Mouse (Mus musculus) hindbrain, embryonic 12.5 days (tissue): ENCODE measurements around the gene Nipsnap3a. TPM values are rescaled to one million over a fixed set of nuclear protein-coding genes. Genes with fewer than 3 reads are reported as not detected.
A peak's percentile ranks its signal among the peaks of the same experiment; 100 is the strongest.

Experiments
- ATAC-seq: fragments of 200-750 bp; cut with Nextera tagmentation; 2 replicates; pipeline ENCODE4 v1.8.0; 2017; ENCODE audit warnings: moderate TSS enrichment; ENCODE audit not compliant: low FRiP score
- H3K27ac ChIP-seq: fragments of 300-500 bp; sonication (generic); 2 replicates; pipeline ENCODE4 v1.5.1; 2016; ENCODE audit warnings: mild to moderate bottlenecking
- H3K27me3 ChIP-seq: fragments of 300-500 bp; sonication (generic); 2 replicates; pipeline ENCODE4 v1.6.1; 2016; ENCODE audit warnings: mild to moderate bottlenecking
- H3K36me3 ChIP-seq: fragments of 300-500 bp; sonication (generic); 2 replicates; pipeline ENCODE4 v1.6.1; 2016; ENCODE audit warnings: mild to moderate bottlenecking
- H3K4me1 ChIP-seq: fragments of 300-500 bp; sonication (generic); 2 replicates; pipeline ENCODE4 v1.6.1; 2016
- H3K4me2 ChIP-seq: fragments of 300-500 bp; sonication (generic); replicated peaks from 2 replicates; pipeline ENCODE4 v1.6.1; 2016; ENCODE audit warnings: mild to moderate bottlenecking
- H3K4me3 ChIP-seq: fragments of 300-500 bp; sonication (generic); 2 replicates; pipeline ENCODE4 v1.5.1; 2016; ENCODE audit warnings: mild to moderate bottlenecking
- H3K9ac ChIP-seq: fragments of 300-500 bp; sonication (generic); 2 replicates; pipeline ENCODE4 v1.6.1; 2016; ENCODE audit warnings: mild to moderate bottlenecking, moderate library complexity
- H3K9me3 ChIP-seq: fragments of 300-500 bp; sonication (generic); replicated peaks from 2 replicates; pipeline ENCODE4 v1.6.1; 2016; ENCODE audit warnings: mild to moderate bottlenecking
- WGBS: fragments of 180-500 bp; shearing (Covaris S2); methylation state at CpG from one replicate; pipeline ENCODE4 v1.1.7; 2016; 5-methylcytosine and 5-hydroxymethylcytosine counted together
- polyA plus RNA-seq: library from polyadenylated mRNA; unstranded; fragments of >200 nt; fragmentation: Nextera tagmentation; extraction: Ambion mirVana; gene quantifications from 2 replicates; pipeline ENCODE4 v1.2.1, GENCODE M21; 2016

Gene Nipsnap3a
- not detected in 2 replicates for polyA plus RNA-seq

DNA sequence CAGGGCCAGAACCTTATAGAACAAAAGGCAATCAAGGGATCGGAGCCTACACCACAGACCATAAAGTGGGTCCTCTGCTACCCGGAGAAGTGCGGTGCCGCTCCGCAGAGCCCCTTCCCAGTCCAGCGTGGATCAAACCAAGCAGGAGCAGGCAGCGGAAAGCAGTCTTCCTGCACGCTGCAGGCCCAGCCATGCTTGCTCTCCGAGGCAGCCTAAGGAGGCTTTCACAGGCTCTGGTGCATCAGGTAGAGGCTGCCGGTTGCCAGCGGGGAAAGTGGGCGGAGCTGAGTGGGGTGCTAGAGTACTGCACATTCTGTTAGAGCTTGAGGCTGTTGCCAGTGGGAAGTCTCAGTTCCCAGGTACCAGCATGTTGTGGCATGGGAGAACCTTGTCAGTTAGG lies at the start of gene Nipsnap3a:
Gene Nipsnap3a, plus strand, starts transcription at position 25 of the 400 bp plus-strand sequence.
- 0 out of 2 replicates have a peak within 1 kb of the TSS, but pooled peaks have one; percentile 12 for H3K4me3 ChIP-seq
- no peaks in the 10 kb centered on the region for H3K27me3 ChIP-seq
- H3K36me3 ChIP-seq, result no peaks in the 10 kb centered on the region
- peak within 1 kb of the TSS; percentile 37 for H3K4me2 ChIP-seq
- no peak within 1 kb of the TSS for H3K27ac ChIP-seq
- no peaks in the 10 kb centered on the region for H3K9me3 ChIP-seq
- WGBS, result 42% methylated on average over 12 of the region's 12 CpGs
- no peak within 1 kb of the TSS for H3K9ac ChIP-seq
- ATAC-seq, result 0 out of 2 replicates have a peak, but pooled peaks have one; percentile 4
- 0 out of 2 replicates have a peak, but pooled peaks cover 3% of the 10 kb centered on the region for H3K4me1 ChIP-seq

DNA sequence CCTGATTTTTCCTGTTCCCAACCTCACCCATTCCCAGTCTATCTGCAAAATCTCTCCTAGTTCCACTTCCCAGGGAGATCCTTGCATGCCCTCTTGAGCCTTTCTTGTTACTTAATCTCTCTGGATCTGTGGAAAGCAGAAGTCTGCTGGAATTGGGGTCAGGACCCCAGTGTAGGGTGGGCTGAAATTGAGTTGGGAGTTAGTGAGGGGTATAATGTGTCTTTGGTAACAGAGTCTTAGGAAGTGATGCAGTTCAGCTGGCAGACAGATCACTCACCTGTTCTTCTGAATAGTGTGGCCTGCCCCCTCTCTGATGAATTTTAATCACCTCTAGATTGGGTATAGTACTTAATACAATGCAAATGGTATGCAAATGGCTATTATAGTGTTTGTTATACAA lies 42.4 kb upstream of the Nipsnap3a start:
- H3K9me3 ChIP-seq, result no peaks in the 10 kb centered on the region
- no peak for ATAC-seq
- H3K9ac ChIP-seq, result no peak overlapping the region
- no peaks in the 10 kb centered on the region for H3K36me3 ChIP-seq
- H3K4me2 ChIP-seq, result no peak overlapping the region
- no peaks in the 10 kb centered on the region for H3K27me3 ChIP-seq
- H3K4me1 ChIP-seq, result no peaks in the 10 kb centered on the region
- H3K4me3 ChIP-seq, result no peak overlapping the region
- no peak overlapping the region for H3K27ac ChIP-seq

- no peak overlapping the region for H3K27ac ChIP-seq
- no peak overlapping the region for H3K4me2 ChIP-seq
- no peak overlapping the region for H3K9ac ChIP-seq
- H3K4me1 ChIP-seq, result no peaks in the 10 kb centered on the region
- WGBS, result 79% methylated on average over 2 of the region's 2 CpGs
- H3K36me3 ChIP-seq, result no peaks in the 10 kb centered on the region
- H3K4me3 ChIP-seq, result no peak overlapping the region
- H3K9me3 ChIP-seq, result no peaks in the 10 kb centered on the region
- no peak for ATAC-seq
- no peaks in the 10 kb centered on the region for H3K27me3 ChIP-seq
Measured at GRCm38 (mm10) chr4:52949005-52949404, 40.1 kb upstream of the Nipsnap3a start.

GRCm38 (mm10) chr4:52958693-52959092 lies 30.4 kb upstream of the Nipsnap3a start:
- no peak overlapping the region for H3K4me2 ChIP-seq
- H3K27me3 ChIP-seq, result no peaks in the 10 kb centered on the region
- WGBS, result 41% methylated on average over 4 of the region's 4 CpGs
- no peak overlapping the region for H3K27ac ChIP-seq
- no peaks in the 10 kb centered on the region for H3K4me1 ChIP-seq
- no peak overlapping the region for H3K9ac ChIP-seq
- H3K36me3 ChIP-seq, result no peaks in the 10 kb centered on the region
- no peaks in the 10 kb centered on the region for H3K9me3 ChIP-seq
- ATAC-seq, result no peak
- H3K4me3 ChIP-seq, result no peak overlapping the region

DNA sequence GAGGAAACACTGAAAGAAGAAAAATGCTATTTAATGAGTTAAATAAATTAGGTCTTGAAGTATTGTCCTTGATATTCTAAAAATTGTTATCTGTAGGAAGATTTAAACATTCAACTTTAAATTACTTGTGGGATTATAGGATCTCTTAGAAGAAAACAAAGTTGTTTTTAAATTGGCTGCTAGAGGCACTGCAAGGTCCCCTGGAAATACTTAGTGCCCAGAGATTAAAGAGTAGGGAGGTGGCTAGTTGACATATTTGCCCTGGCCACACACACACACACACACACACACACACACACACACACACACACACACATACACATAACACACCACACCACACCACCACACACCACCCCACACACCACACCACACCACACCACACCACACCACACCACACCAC lies 24.8 kb upstream of the Nipsnap3a start, which contains the start of gene Olfr270:
Gene Olfr270, plus strand, starts transcription at position 301 of the 400 bp plus-strand sequence.
- ATAC-seq, result no peak
- no peak within 1 kb of the TSS for H3K4me3 ChIP-seq
- no peak within 1 kb of the TSS for H3K27ac ChIP-seq
- H3K4me2 ChIP-seq, result no peak within 1 kb of the TSS
- H3K9me3 ChIP-seq, result no peaks in the 10 kb centered on the region
- no peaks in the 10 kb centered on the region for H3K27me3 ChIP-seq
- no peak within 1 kb of the TSS for H3K9ac ChIP-seq
- H3K4me1 ChIP-seq, result no peaks in the 10 kb centered on the region
- H3K36me3 ChIP-seq, result no peaks in the 10 kb centered on the region

- H3K4me2 ChIP-seq, result no peak overlapping the region
- H3K9me3 ChIP-seq, result no peaks in the 10 kb centered on the region
- ATAC-seq, result no peak
- WGBS, result 79% methylated on average over 2 of the region's 2 CpGs
- no peak overlapping the region for H3K27ac ChIP-seq
- H3K36me3 ChIP-seq, result no peaks in the 10 kb centered on the region
- no peak overlapping the region for H3K9ac ChIP-seq
- H3K4me1 ChIP-seq, result 0 out of 2 replicates have a peak, but pooled peaks cover 3% of the 10 kb centered on the region
- H3K4me3 ChIP-seq, result no peak overlapping the region
- no peaks in the 10 kb centered on the region for H3K27me3 ChIP-seq
Measured at GRCm38 (mm10) chr4:52985216-52985615, 3.9 kb upstream of the Nipsnap3a start.

DNA sequence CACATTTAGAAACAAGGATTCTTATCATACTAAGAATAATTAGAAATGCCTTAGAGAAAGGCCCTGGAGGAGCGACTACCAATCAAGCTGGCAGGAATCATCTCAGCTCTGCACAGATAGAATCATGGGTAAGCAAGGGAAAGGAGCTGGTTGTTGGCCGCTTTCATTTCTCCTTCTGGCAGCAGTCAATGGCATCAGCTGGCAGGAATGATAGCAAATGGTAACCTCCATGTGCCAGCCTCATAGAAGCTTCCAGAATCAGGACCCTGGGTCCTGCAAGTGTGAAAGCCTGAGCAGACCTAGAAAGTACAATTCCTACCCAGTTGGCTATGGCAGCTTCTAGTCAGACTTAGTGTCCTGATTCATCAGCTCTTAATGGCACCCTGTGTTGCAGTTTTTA lies 2.8 kb upstream of the Nipsnap3a start:
- Histone ChIP-seq H3K4me3 (no peak overlapping the region), H3K4me1 (0 out of 2 replicates have a peak, but pooled peaks cover 3% of the 10 kb centered on the region), H3K9ac (no peak overlapping the region), H3K27me3 (no peaks in the 10 kb centered on the region), H3K9me3 (no peaks in the 10 kb centered on the region), H3K4me2 (no peak overlapping the region), H3K36me3 (no peaks in the 10 kb centered on the region), H3K27ac (no peak overlapping the region)
- 88% methylated on average over 2 of the region's 2 CpGs for WGBS
- no peak for ATAC-seq

DNA sequence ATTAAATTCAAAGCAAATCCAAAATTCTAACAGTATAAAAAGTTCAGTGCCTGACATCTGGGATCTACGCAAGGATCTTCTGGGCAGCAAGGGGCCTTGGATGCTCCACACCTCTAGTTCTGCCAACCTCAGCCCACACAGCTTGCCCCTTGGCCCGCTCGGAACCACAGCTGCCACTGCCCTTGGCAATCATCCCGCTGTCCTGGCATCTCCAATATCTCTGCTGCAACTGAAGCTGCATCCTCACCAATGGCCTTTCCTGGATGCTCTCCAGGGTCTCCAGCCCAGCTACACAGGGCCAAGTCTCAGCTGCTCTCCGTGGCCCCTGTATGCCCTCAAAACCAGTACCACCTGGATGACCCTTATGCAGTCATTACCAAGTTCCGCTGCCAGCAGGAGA lies 10.4 kb downstream of the Nipsnap3a start:
- no peak for ATAC-seq
- no peak overlapping the region for H3K27ac ChIP-seq
- WGBS, result 93% methylated on average over 6 of the region's 6 CpGs
- no peak overlapping the region for H3K4me3 ChIP-seq
- H3K27me3 ChIP-seq, result no peaks in the 10 kb centered on the region
- H3K4me2 ChIP-seq, result no peak overlapping the region
- no peaks in the 10 kb centered on the region for H3K36me3 ChIP-seq
- H3K9me3 ChIP-seq, result no peaks in the 10 kb centered on the region
- H3K4me1 ChIP-seq, result no peaks in the 10 kb centered on the region
- no peak overlapping the region for H3K9ac ChIP-seq

- 86% methylated on average over 8 of the region's 8 CpGs for WGBS
Measured at GRCm38 (mm10) chr4:53000154-53000553, 11.1 kb downstream of the Nipsnap3a start.

GRCm38 (mm10) chr4:53009183-53009582 lies 20.1 kb downstream of the Nipsnap3a start:
- Histone ChIP-seq H3K4me1 (peaks cover 5% of the 10 kb centered on the region; the same call in 1 of the 2 replicates), H3K27me3 (no peaks in the 10 kb centered on the region), H3K27ac (no peak overlapping the region), H3K9me3 (no peaks in the 10 kb centered on the region), H3K9ac (no peak overlapping the region), H3K4me3 (no peak overlapping the region), H3K4me2 (no peak overlapping the region), H3K36me3 (no peaks in the 10 kb centered on the region)
- ATAC-seq, result no peak
- 71% methylated on average over 4 of the region's 4 CpGs for WGBS

More at GRCm38 (mm10) chr4:53000154-53000553, 11.1 kb downstream of the Nipsnap3a start:
- Histone ChIP-seq H3K27ac (no peak overlapping the region), H3K36me3 (no peaks in the 10 kb centered on the region), H3K4me3 (no peak overlapping the region), H3K27me3 (no peaks in the 10 kb centered on the region), H3K9me3 (no peaks in the 10 kb centered on the region), H3K4me1 (no peaks in the 10 kb centered on the region), H3K9ac (no peak overlapping the region), H3K4me2 (no peak overlapping the region)
- ATAC-seq, result no peak

DNA sequence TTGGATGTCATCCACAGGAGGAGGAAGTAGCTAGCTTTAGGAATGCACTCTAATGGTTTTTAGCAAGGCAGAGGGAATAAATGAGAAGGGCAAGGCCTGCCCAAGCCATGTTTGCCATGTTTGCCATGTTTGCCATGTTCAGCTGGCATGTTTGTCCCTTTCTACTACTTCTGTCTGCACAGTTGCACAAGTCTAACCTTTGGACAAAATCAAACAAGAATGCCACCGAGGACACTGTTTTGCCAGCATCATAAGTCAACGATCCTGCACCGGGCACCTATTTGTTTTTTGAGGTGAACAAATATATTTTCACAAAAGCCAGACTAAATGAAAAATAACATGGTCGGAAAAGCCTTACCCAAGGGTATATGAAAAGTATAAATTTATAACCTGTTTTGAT lies 20.8 kb downstream of the Nipsnap3a start:
- Histone ChIP-seq H3K9me3 (no peaks in the 10 kb centered on the region), H3K4me2 (no peak overlapping the region), H3K4me3 (no peak overlapping the region), H3K4me1 (peaks cover 5% of the 10 kb centered on the region; the same call in 1 of the 2 replicates), H3K9ac (no peak overlapping the region), H3K36me3 (peaks cover 1% of the 10 kb centered on the region), H3K27ac (no peak overlapping the region), H3K27me3 (no peaks in the 10 kb centered on the region)
- ATAC-seq, result no peak
- WGBS, result 92% methylated on average over 4 of the region's 4 CpGs

DNA sequence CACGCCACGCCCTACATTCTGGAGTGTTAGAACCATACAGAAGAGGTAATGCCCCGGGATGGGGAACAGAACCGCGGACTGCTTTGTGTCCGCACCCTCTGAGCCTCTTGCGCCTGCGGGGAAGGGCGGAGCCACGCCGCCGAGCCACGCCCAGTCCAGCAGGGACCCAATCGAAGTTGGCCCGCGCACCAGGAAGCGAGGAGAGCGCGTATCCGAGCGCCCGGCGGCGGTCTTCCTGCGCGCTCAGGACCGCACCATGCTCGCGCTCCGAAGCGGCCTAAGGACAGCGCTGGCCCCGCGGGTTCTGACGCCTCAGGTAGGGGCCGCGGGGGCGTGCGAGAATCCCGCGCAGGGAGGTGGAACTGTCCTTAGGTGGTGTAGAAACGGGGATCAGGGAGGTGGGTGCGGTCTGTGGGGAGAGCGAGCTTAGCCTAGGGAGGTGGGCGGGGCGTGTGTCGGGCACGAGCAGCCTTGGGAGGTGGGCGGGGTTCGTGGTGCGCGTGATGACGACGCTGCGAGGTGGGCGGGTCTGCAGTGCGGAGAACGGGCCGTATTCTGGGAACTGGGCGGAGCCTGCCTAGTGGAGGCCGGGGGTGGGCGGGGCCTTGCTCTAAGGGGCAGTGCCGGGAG lies 22.8 kb downstream of the Nipsnap3a start, which contains the start of gene Nipsnap3b:
Gene Nipsnap3b, plus strand, starts transcription at position 149 of the 630 bp plus-strand sequence.
- Histone ChIP-seq H3K9me3 (peaks cover 5% of the 10 kb centered on the region; the same call in 1 of the 2 replicates), H3K4me2 (peak within 1 kb of the TSS; percentile 62), H3K27me3 (no peaks in the 10 kb centered on the region), H3K27ac (peak within 1 kb of the TSS; percentile 81), H3K4me3 (peak within 1 kb of the TSS; percentile 73), H3K9ac (peak within 1 kb of the TSS; percentile 75), H3K4me1 (peaks cover 5% of the 10 kb centered on the region; the same call in 1 of the 2 replicates), H3K36me3 (peaks cover 18% of the 10 kb centered on the region)
- ATAC-seq, result peak; percentile 96
- under 1% methylated on average over 63 of the region's 63 CpGs for WGBS

- no peak for ATAC-seq
- Histone ChIP-seq H3K9me3 (peaks cover 8% of the 10 kb centered on the region; the same call in 1 of the 2 replicates), H3K4me1 (peaks cover 5% of the 10 kb centered on the region; the same call in 1 of the 2 replicates), H3K9ac (no peak overlapping the region), H3K27me3 (no peaks in the 10 kb centered on the region), H3K27ac (no peak overlapping the region), H3K4me3 (no peak overlapping the region), H3K36me3 (peaks cover 32% of the 10 kb centered on the region), H3K4me2 (no peak overlapping the region)
- WGBS, result 89% methylated on average over 7 of the region's 7 CpGs
Measured at GRCm38 (mm10) chr4:53014421-53014820, 25.3 kb downstream of the Nipsnap3a start.
